Mouse (Mus musculus) ES-E14 (cell line): ENCODE data around the gene Egln1.

Experiments
- CHD2 ChIP-seq: IDR thresholded peaks from 2 replicates; pipeline ENCODE4 v1.6.1; 2014; ENCODE audit warnings: mild to moderate bottlenecking, low read depth, low read length, inconsistent platforms
- HCFC1 ChIP-seq: IDR thresholded peaks from 2 replicates; pipeline ENCODE4 v1.6.1; 2012; ENCODE audit warnings: low read length, inconsistent platforms, borderline replicate concordance; ENCODE audit not compliant: insufficient read depth
- ZC3H11A ChIP-seq: IDR thresholded peaks from 2 replicates; pipeline ENCODE4 v1.6.1; 2012; ENCODE audit warnings: low read depth, mild to moderate bottlenecking, inconsistent platforms, low read length, borderline replicate concordance
- ZNF384 ChIP-seq: IDR thresholded peaks from 2 replicates; pipeline ENCODE4 v1.6.1; 2012; ENCODE audit warnings: low read depth, low read length, inconsistent platforms

GRCm38 (mm10) chr8:124917741-124918484 is 31.2 kb downstream of the Egln1 start:
- TF ChIP-seq ZC3H11A, result no peak
- no peak for TF ChIP-seq ZNF384
- TF ChIP-seq CHD2, result no peak
- TF ChIP-seq HCFC1, result no peak
